Mouse (Mus musculus) C2C12 (cell line): ENCODE data around the gene Echs1.

Experiments
- CTCF ChIP-seq: IDR thresholded peaks from one replicate; pipeline ENCODE4 v1.5.1; 2011; ENCODE audit not compliant: control insufficient read depth, insufficient read depth, insufficient read length
- FOSL1 ChIP-seq: IDR thresholded peaks from one replicate; pipeline ENCODE4 v1.8.0; 2011; ENCODE audit warnings: mild to moderate bottlenecking, low read length; ENCODE audit not compliant: poor library complexity, insufficient read depth, severe bottlenecking
- MAX ChIP-seq: IDR thresholded peaks from one replicate; pipeline ENCODE4 v1.6.1; 2011; ENCODE audit warnings: mild to moderate bottlenecking, control low read depth

GRCm38 (mm10) chr7:140126022-140126350 lies 9.7 kb upstream of the Echs1 start:
- TF ChIP-seq MAX (no peak), CTCF (no peak), FOSL1 (no peak)
